Mouse (Mus musculus): ENCODE measurements around the gene Asxl1. TPM values are rescaled to one million over a fixed set of nuclear protein-coding genes. Genes with fewer than 3 reads are reported as not detected.
A peak's percentile ranks its signal among the peaks of the same experiment; 100 is the strongest.

The Asxl1 gene
- polyA plus RNA-seq, 1 experiment from 2014 or later = 11.6 TPM

- 92% methylated on average over 3 of the region's 3 CpGs for WGBS
- Histone ChIP-seq H3K36me3 (ENCODE audit: insufficient read depth, low read length) (peaks cover 53% of the 10 kb centered on the region), H3K27me3 (ENCODE audit: insufficient read depth, low read length) (no peaks in the 10 kb centered on the region), H3K27ac (ENCODE audit: low read length) (no peak overlapping the region), H3K4me1 (ENCODE audit: insufficient read depth, low read length) (no peaks in the 10 kb centered on the region), H3K9me3 (ENCODE audit: low read length) (no peaks in the 10 kb centered on the region), H3K4me3 (ENCODE audit: low read length) (no peak overlapping the region), H3K9ac (replicated peaks; ENCODE audit: low read length) (no peak overlapping the region), H3K4me2 (replicated peaks; ENCODE audit: low read depth, low read length) (no peak overlapping the region)
- no peak for ATAC-seq (ENCODE audit: low FRiP score, low TSS enrichment)
Measured at GRCm38 (mm10) chr2:153404062-153404461, 58.4 kb downstream of the Asxl1 start.

DNA sequence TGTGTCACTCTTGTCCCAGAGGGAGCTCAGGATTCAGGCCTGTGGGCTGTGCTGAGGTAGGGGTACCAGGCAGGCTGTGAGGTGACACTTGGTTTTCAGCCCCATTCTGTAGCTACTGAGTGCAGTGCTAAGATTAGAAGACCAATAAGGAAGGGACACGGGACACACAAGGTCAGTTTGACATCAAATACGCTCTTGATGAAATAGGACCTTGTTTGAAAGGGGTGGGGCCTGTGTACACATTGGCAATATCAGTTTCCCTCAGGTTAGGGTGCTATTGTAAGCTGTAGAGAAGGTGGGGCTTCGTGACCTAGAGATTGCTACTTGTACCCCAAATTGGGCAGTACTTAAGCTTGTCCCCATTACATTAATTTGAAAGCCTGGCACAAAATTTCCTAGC, 59.3 kb downstream of the Asxl1 start:
- Histone ChIP-seq H3K4me3 (ENCODE audit: low read length) (no peak overlapping the region), H3K36me3 (ENCODE audit: insufficient read depth, low read length) (peaks cover 52% of the 10 kb centered on the region), H3K27me3 (ENCODE audit: insufficient read depth, low read length) (no peaks in the 10 kb centered on the region), H3K9ac (replicated peaks; ENCODE audit: low read length) (no peak overlapping the region), H3K27ac (ENCODE audit: low read length) (no peak overlapping the region), H3K4me2 (replicated peaks; ENCODE audit: low read depth, low read length) (no peak overlapping the region), H3K4me1 (ENCODE audit: insufficient read depth, low read length) (no peaks in the 10 kb centered on the region), H3K9me3 (ENCODE audit: low read length) (no peaks in the 10 kb centered on the region)
- no peak for ATAC-seq (ENCODE audit: low FRiP score, low TSS enrichment)
- 79% methylated on average over 3 of the region's 3 CpGs for whole genome bisulfite sequencing

DNA sequence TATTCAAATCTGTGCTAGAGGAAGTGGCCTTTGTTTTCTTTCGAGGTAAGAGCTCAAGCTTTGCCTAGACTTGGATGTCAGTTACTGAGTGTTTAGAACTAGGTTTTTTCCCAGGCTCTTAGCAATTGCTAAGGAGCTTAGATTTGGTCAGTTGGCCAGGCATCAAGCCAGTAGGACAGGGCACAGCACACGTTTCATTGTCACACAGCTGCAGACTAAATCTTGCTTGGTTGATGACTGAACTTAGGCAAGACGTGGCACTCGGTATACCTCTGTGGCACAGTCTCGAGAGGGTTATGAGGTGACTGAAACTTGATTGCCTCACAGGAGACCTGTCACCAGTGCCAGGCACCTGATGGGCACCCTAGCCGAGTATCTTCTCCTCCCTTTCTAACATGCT, 61.3 kb downstream of the Asxl1 start:
- Histone ChIP-seq H3K9me3 (ENCODE audit: low read length) (no peaks in the 10 kb centered on the region), H3K27ac (ENCODE audit: low read length) (no peak overlapping the region), H3K4me3 (ENCODE audit: low read length) (no peak overlapping the region), H3K4me1 (ENCODE audit: insufficient read depth, low read length) (no peaks in the 10 kb centered on the region; the same call in 1 of the 2 replicates), H3K9ac (replicated peaks; ENCODE audit: low read length) (no peak overlapping the region), H3K27me3 (ENCODE audit: insufficient read depth, low read length) (no peaks in the 10 kb centered on the region), H3K4me2 (replicated peaks; ENCODE audit: low read depth, low read length) (no peak overlapping the region), H3K36me3 (ENCODE audit: insufficient read depth, low read length) (peaks cover 48% of the 10 kb centered on the region)
- WGBS = 71% methylated on average over 6 of the region's 6 CpGs
- no peak for ATAC-seq (ENCODE audit: low FRiP score, low TSS enrichment)

GRCm38 (mm10) chr2:153408971-153409370, 63.3 kb downstream of the Asxl1 start:
- Histone ChIP-seq H3K36me3 (ENCODE audit: insufficient read depth, low read length) (peaks cover 51% of the 10 kb centered on the region), H3K27me3 (ENCODE audit: insufficient read depth, low read length) (no peaks in the 10 kb centered on the region), H3K4me1 (ENCODE audit: insufficient read depth, low read length) (no peaks in the 10 kb centered on the region; the same call in 1 of the 2 replicates), H3K4me2 (replicated peaks; ENCODE audit: low read depth, low read length) (no peak overlapping the region), H3K9me3 (ENCODE audit: low read length) (no peaks in the 10 kb centered on the region), H3K9ac (replicated peaks; ENCODE audit: low read length) (no peak overlapping the region), H3K4me3 (ENCODE audit: low read length) (no peak overlapping the region), H3K27ac (ENCODE audit: low read length) (no peak overlapping the region)
- 85% methylated on average over 3 of the region's 3 CpGs for WGBS
- no peak for ATAC-seq (ENCODE audit: low FRiP score, low TSS enrichment)

GRCm38 (mm10) chr2:153411557-153411956, 65.9 kb downstream of the Asxl1 start:
- H3K36me3 ChIP-seq (ENCODE audit: insufficient read depth, low read length) = peaks cover 61% of the 10 kb centered on the region
- peak; percentile 52; the same call in 1 of the 2 replicates for ATAC-seq (ENCODE audit: low FRiP score, low TSS enrichment)
- no peak overlapping the region for H3K4me2 ChIP-seq (replicated peaks; ENCODE audit: low read depth, low read length)
- no peak overlapping the region for H3K27ac ChIP-seq (ENCODE audit: low read length)
- no peak overlapping the region for H3K9ac ChIP-seq (replicated peaks; ENCODE audit: low read length)
- no peak overlapping the region for H3K4me3 ChIP-seq (ENCODE audit: low read length)
- WGBS = 68% methylated on average over 9 of the region's 9 CpGs
- H3K27me3 ChIP-seq (ENCODE audit: insufficient read depth, low read length) = no peaks in the 10 kb centered on the region
- no peaks in the 10 kb centered on the region; the same call in 1 of the 2 replicates for H3K4me1 ChIP-seq (ENCODE audit: insufficient read depth, low read length)
- H3K9me3 ChIP-seq (ENCODE audit: low read length) = no peaks in the 10 kb centered on the region

DNA sequence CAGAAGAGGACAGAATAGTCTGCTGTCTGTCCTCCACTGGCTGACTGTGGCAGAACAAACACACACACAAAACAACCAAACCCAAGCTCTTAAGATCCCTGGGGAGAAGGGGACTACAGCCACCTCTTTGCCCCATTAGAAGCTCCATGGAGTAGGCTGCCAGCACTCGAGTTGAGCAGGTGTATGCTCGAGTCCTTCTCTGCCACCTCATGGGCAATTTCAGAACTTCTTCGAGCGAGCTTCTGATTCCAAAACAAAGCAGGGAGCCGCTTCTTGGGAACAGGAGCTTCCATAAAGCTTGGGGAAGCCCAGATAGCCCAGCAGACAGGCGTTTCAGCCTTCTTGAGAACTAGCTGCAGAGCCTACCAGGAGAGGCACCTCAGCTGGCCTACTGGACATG, 66.9 kb downstream of the Asxl1 start:
- no peak overlapping the region for H3K4me2 ChIP-seq (replicated peaks; ENCODE audit: low read depth, low read length)
- no peak overlapping the region for H3K9ac ChIP-seq (replicated peaks; ENCODE audit: low read length)
- H3K36me3 ChIP-seq (ENCODE audit: insufficient read depth, low read length) = peaks cover 66% of the 10 kb centered on the region
- H3K4me3 ChIP-seq (ENCODE audit: low read length) = no peak overlapping the region
- no peaks in the 10 kb centered on the region; the same call in 1 of the 2 replicates for H3K4me1 ChIP-seq (ENCODE audit: insufficient read depth, low read length)
- WGBS = 67% methylated on average over 6 of the region's 6 CpGs
- H3K9me3 ChIP-seq (ENCODE audit: low read length) = no peaks in the 10 kb centered on the region
- ATAC-seq (ENCODE audit: low FRiP score, low TSS enrichment) = no peak
- no peaks in the 10 kb centered on the region for H3K27me3 ChIP-seq (ENCODE audit: insufficient read depth, low read length)
- H3K27ac ChIP-seq (ENCODE audit: low read length) = no peak overlapping the region

GRCm38 (mm10) chr2:153414607-153415006, 69.0 kb downstream of the Asxl1 start:
- Histone ChIP-seq H3K4me1 (ENCODE audit: insufficient read depth, low read length) (no peaks in the 10 kb centered on the region; the same call in 1 of the 2 replicates), H3K4me3 (ENCODE audit: low read length) (no peak overlapping the region), H3K9ac (replicated peaks; ENCODE audit: low read length) (no peak overlapping the region), H3K27me3 (ENCODE audit: insufficient read depth, low read length) (no peaks in the 10 kb centered on the region), H3K9me3 (ENCODE audit: low read length) (no peaks in the 10 kb centered on the region), H3K4me2 (replicated peaks; ENCODE audit: low read depth, low read length) (no peak overlapping the region), H3K27ac (ENCODE audit: low read length) (no peak overlapping the region), H3K36me3 (ENCODE audit: insufficient read depth, low read length) (peaks cover 68% of the 10 kb centered on the region)
- WGBS = 22% methylated on average over 2 of the region's 2 CpGs
- no peak for ATAC-seq (ENCODE audit: low FRiP score, low TSS enrichment)

DNA sequence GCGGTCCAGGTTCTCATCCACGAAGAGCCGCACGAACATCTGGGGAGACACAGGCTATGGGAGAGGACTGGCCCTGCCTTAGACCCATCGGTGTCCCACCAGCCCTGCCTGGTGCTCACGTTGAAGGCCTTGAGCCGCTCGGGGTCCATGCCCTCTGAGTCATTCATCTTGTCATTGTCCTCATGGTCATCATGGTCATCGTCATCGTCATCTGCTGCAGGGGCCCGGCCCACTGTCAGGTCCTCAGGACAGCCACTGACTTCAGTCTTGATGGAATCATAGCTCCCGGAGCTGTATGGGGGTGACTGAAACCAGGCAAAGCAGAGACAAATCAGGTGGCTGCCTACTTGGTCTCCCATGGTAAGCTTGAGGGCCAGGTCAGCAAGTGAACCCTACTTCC, 72.2 kb downstream of the Asxl1 start:
- H3K4me1 ChIP-seq (ENCODE audit: insufficient read depth, low read length) = peaks cover 9% of the 10 kb centered on the region
- no peak overlapping the region for H3K9ac ChIP-seq (replicated peaks; ENCODE audit: low read length)
- 95% methylated on average over 12 of the region's 12 CpGs for WGBS
- no peak overlapping the region for H3K4me3 ChIP-seq (ENCODE audit: low read length)
- ATAC-seq (ENCODE audit: low FRiP score, low TSS enrichment) = no peak
- H3K36me3 ChIP-seq (ENCODE audit: insufficient read depth, low read length) = peaks cover 55% of the 10 kb centered on the region
- no peaks in the 10 kb centered on the region for H3K27me3 ChIP-seq (ENCODE audit: insufficient read depth, low read length)
- H3K27ac ChIP-seq (ENCODE audit: low read length) = no peak overlapping the region
- no peaks in the 10 kb centered on the region for H3K9me3 ChIP-seq (ENCODE audit: low read length)
- no peak overlapping the region for H3K4me2 ChIP-seq (replicated peaks; ENCODE audit: low read depth, low read length)

DNA sequence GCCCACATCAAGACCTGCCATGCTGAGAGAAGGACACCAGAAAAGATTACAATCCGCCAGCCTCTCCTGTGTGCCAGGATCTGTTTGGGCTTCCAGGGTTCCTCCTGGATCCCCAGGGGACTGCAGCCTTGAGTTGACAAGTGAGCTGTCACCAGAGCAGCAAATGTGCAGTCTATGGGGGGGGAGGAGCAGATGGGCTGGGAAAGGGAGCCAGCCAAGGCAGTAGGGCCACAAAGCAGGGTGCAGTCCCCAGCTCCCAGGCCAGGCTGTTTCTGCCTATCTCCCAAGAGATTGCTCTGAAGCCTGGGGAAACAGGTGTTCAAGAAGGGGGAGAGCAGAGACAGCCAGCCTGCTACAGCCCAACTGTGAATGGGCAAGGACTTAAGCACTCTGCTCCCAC, 72.8 kb downstream of the Asxl1 start:
- Histone ChIP-seq H3K36me3 (ENCODE audit: insufficient read depth, low read length) (peaks cover 50% of the 10 kb centered on the region), H3K4me3 (ENCODE audit: low read length) (no peak overlapping the region), H3K27ac (ENCODE audit: low read length) (no peak overlapping the region), H3K9me3 (ENCODE audit: low read length) (no peaks in the 10 kb centered on the region), H3K9ac (replicated peaks; ENCODE audit: low read length) (no peak overlapping the region), H3K27me3 (ENCODE audit: insufficient read depth, low read length) (no peaks in the 10 kb centered on the region), H3K4me1 (ENCODE audit: insufficient read depth, low read length) (peaks cover 14% of the 10 kb centered on the region), H3K4me2 (replicated peaks; ENCODE audit: low read depth, low read length) (no peak overlapping the region)
- no peak for ATAC-seq (ENCODE audit: low FRiP score, low TSS enrichment)
- WGBS = 91% methylated on average over 1 of the region's 1 CpGs

- ATAC-seq (ENCODE audit: low FRiP score, low TSS enrichment) = no peak
- no peak overlapping the region for H3K9ac ChIP-seq (replicated peaks; ENCODE audit: low read length)
- H3K9me3 ChIP-seq (ENCODE audit: low read length) = no peaks in the 10 kb centered on the region
- peaks cover 43% of the 10 kb centered on the region for H3K36me3 ChIP-seq (ENCODE audit: insufficient read depth, low read length)
- H3K27ac ChIP-seq (ENCODE audit: low read length) = no peak overlapping the region
- H3K4me1 ChIP-seq (ENCODE audit: insufficient read depth, low read length) = peaks cover 31% of the 10 kb centered on the region
- H3K4me2 ChIP-seq (replicated peaks; ENCODE audit: low read depth, low read length) = no peak overlapping the region
- no peaks in the 10 kb centered on the region for H3K27me3 ChIP-seq (ENCODE audit: insufficient read depth, low read length)
- no peak overlapping the region for H3K4me3 ChIP-seq (ENCODE audit: low read length)
Measured at GRCm38 (mm10) chr2:153421233-153421632, 75.6 kb downstream of the Asxl1 start.
